Mouse (Mus musculus): ENCODE measurements around the gene Rnf121.

DNA sequence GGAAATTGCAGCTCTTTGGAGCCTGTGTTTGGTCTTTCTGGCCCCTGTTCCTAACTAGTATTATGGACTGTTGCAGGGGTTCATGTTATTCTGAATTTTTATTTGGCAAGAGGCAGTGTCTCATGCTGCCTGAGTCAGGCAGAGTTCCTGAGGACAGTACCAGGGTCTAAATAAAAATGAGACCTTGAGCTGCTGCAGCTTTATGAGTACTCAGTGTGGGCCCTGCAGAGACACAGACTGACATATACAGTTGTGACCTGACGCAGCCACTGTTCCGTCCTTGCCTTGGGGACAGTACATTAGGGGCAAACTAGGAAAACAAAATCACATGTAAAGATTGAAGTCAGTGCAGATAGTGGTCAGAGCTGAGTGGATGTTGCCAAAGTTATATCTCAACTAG lies 50.3 kb downstream of the Rnf121 start:
- TF ChIP-seq CTCF (IDR thresholded peaks at IDR 0.05; ENCODE audit: extremely low read depth, insufficient read depth, insufficient read length, insufficient replicate concordance) (no peak), POLR2A (IDR thresholded peaks at IDR 0.05; ENCODE audit: low read depth, low read length) (no peak)

Measured in spleen, adult 2 months (tissue).